Mouse (Mus musculus) limb, embryonic 12.5 days (tissue): Measurements from ENCODE around the gene Zfp36. TPM values are rescaled to one million over a fixed set of nuclear protein-coding genes. Genes with fewer than 3 reads are reported as not detected.

Experiments
- ATAC-seq: fragments of 200-750 bp; cut with Nextera tagmentation; 2 replicates; pipeline ENCODE4 v1.8.0; 2017; ENCODE audit warnings: low read depth, moderate TSS enrichment; ENCODE audit not compliant: insufficient number of reproducible peaks, insufficient read depth, low FRiP score, low TSS enrichment
- H3K27ac ChIP-seq: fragments of 300-500 bp; sonication (generic); 2 replicates; pipeline ENCODE4 v1.5.1; 2016; ENCODE audit warnings: mild to moderate bottlenecking, moderate library complexity
- H3K27me3 ChIP-seq: fragments of 300-500 bp; sonication (generic); 2 replicates; pipeline ENCODE4 v1.6.1; 2016; ENCODE audit warnings: mild to moderate bottlenecking, moderate library complexity
- H3K36me3 ChIP-seq: fragments of 300-500 bp; sonication (generic); 2 replicates; pipeline ENCODE4 v1.6.1; 2016; ENCODE audit warnings: mild to moderate bottlenecking, moderate library complexity
- H3K4me1 ChIP-seq: fragments of 300-500 bp; sonication (generic); replicated peaks from 2 replicates; pipeline ENCODE4 v1.6.1; 2016
- H3K4me2 ChIP-seq: fragments of 300-500 bp; sonication (generic); 2 replicates; pipeline ENCODE4 v1.6.1; 2016; ENCODE audit warnings: mild to moderate bottlenecking, moderate library complexity
- H3K4me3 ChIP-seq: fragments of 300-500 bp; sonication (generic); replicated peaks from 2 replicates; pipeline ENCODE4 v1.5.1; 2016; ENCODE audit warnings: mild to moderate bottlenecking
- H3K9ac ChIP-seq: fragments of 300-500 bp; sonication (generic); replicated peaks from 2 replicates; pipeline ENCODE4 v1.6.1; 2016; ENCODE audit warnings: mild to moderate bottlenecking, moderate library complexity
- H3K9me3 ChIP-seq: fragments of 300-500 bp; sonication (generic); 2 replicates; pipeline ENCODE4 v1.6.1; 2016; ENCODE audit warnings: mild to moderate bottlenecking, moderate library complexity
- WGBS: fragments of 180-500 bp; shearing (Covaris S2); methylation state at CpG from one replicate; pipeline ENCODE4 v1.1.7; 2016; 5-methylcytosine and 5-hydroxymethylcytosine counted together
- polyA plus RNA-seq: library from polyadenylated mRNA; unstranded; fragments of >200 nt; fragmentation: Nextera tagmentation; extraction: Ambion mirVana; gene quantifications from 2 replicates; pipeline ENCODE4 v1.2.1, GENCODE M21; 2016

Zfp36 gene
- polyA plus RNA-seq, 1 experiment from 2014 or later, result 7.1 TPM

DNA sequence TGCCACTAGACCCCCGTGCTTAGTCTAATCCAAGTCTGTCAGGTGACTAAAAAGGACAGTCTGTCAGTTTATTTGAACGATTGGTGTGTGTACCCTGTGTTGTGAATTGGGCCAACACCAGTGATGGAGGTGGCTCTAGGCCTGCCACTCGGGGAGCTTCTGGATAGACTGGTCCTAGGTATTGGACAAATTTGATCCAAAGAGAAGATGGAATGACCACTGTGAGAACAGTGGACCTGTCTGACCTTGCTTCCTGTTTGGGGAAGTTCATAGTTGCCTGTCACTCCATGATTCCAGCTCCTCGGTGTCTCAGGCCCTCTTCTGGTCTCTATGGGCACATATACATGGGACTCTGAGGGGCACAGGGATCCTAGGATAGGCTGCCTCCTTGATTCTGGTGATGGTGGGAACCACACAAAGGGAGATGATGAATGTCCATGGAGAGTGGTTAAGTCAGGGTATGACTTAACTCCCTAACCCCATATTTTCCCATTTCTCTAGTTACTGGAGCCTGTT, 28.3 kb downstream of the Zfp36 start:
- WGBS, result 45% methylated on average over 4 of the region's 4 CpGs
- peak overlapping the region; percentile 98 for H3K9ac ChIP-seq
- no peak overlapping the region for H3K27ac ChIP-seq
- peaks cover 40% of the 10 kb centered on the region for H3K36me3 ChIP-seq
- H3K4me2 ChIP-seq, result peak overlapping the region; percentile 89
- peaks cover 18% of the 10 kb centered on the region for H3K4me1 ChIP-seq
- no peak for ATAC-seq
- H3K9me3 ChIP-seq, result no peaks in the 10 kb centered on the region
- peak overlapping the region; percentile 88 for H3K4me3 ChIP-seq
- H3K27me3 ChIP-seq, result no peaks in the 10 kb centered on the region

DNA sequence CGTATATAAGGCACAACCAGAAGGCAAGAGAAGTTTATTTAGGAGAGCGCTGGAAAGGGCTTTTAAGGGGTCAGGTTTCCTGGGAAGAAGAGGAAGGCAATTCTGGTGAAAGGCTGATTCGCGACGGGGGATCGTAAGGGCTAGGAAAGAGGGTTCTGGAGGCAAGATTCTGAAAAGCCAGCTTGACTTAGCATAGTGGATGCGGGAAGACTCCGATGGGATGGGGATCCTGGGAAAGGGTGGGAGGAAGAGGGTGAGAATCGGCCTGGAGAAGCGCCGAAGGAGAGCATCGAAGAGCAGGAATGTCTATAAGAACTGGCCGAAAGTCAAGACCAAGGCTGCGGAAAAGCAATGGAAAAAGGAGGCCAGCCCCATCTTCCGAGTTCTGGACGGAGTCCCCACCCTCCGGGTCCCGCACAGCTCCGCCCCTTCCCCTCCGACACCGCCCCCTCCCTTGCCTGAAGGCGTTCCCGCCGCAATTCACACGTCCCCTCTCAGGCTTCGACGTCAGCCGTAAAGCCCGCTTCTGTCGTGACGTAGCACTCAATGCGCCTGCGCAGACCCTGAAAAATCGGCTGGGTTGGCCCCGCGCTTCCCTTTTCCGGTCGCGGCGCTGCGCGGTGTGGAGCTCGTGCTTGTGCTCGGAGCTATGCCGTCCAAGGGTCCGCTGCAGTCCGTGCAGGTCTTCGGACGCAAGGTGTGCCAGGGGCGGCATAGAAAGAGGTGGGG, 29.7 kb downstream of the Zfp36 start, which contains the start of gene Rps16:
Gene Rps16 (plus strand): TSS at position 498 of the 729 bp plus-strand sequence.
- WGBS, result under 1% methylated on average over 47 of the region's 50 CpGs
- H3K27me3 ChIP-seq, result no peaks in the 10 kb centered on the region

DNA sequence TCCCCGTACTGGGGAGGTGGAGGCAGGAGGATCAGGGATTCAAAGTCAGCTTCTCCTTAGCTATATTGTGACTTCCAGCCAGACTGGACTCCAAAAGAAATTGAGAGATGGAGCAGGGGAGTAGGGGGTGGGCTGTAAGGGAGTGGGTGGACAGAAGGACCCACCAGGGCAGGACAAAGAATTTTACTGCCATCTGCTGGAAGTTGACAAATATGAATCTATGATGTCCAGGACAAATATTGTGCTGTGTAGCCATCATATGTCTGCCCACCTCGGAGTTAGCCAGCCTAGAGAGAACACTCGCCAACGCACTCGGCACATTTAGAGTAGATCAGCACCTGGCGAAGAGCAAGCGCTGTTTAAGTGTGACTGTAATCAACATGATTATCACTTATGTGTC, 31.5 kb downstream of the Zfp36 start:
- no peak for ATAC-seq
- Histone ChIP-seq H3K27ac (no peak overlapping the region), H3K4me1 (peaks cover 16% of the 10 kb centered on the region), H3K9me3 (no peaks in the 10 kb centered on the region), H3K27me3 (no peaks in the 10 kb centered on the region), H3K9ac (no peak overlapping the region), H3K36me3 (peaks cover 22% of the 10 kb centered on the region), H3K4me3 (no peak overlapping the region), H3K4me2 (no peak overlapping the region)
- WGBS, result 84% methylated on average over 7 of the region's 7 CpGs

More for the DNA sequence above, 29.7 kb downstream of the Zfp36 start, which contains the start of gene Rps16:
- H3K4me1 ChIP-seq, result peaks cover 16% of the 10 kb centered on the region
- peak within 1 kb of the TSS; percentile 88 for H3K4me3 ChIP-seq
- peak within 1 kb of the TSS; percentile 89 for H3K4me2 ChIP-seq
- ATAC-seq, result peak; percentile 90
- peak within 1 kb of the TSS; percentile 98 for H3K9ac ChIP-seq
- H3K27ac ChIP-seq, result peak within 1 kb of the TSS; percentile 96
- H3K36me3 ChIP-seq, result peaks cover 39% of the 10 kb centered on the region
- H3K9me3 ChIP-seq, result no peaks in the 10 kb centered on the region

DNA sequence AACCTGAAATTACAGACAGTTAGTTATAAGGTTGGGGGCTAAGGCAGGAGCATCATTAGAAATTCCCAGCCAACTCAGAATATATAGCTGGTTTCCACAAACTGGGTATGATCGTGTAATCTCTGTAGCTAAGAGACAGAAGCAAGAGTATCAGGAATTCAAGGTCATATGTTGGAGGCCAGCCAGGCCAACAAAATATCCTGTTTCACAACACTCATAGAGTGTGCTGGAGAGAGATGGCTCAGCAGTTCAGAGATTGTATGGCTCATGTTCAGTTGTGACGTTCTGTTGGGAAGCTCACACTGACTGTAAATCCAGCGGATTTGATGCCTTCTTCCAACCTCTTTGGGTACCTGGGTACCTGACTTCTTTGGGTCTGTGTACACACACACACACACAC, 32.3 kb downstream of the Zfp36 start:
- Histone ChIP-seq H3K27ac (no peak overlapping the region), H3K36me3 (peaks cover 13% of the 10 kb centered on the region), H3K9me3 (no peaks in the 10 kb centered on the region), H3K4me3 (no peak overlapping the region), H3K4me1 (peaks cover 16% of the 10 kb centered on the region), H3K4me2 (no peak overlapping the region), H3K9ac (no peak overlapping the region), H3K27me3 (no peaks in the 10 kb centered on the region)
- ATAC-seq, result no peak
- 85% methylated on average over 3 of the region's 3 CpGs for WGBS

DNA sequence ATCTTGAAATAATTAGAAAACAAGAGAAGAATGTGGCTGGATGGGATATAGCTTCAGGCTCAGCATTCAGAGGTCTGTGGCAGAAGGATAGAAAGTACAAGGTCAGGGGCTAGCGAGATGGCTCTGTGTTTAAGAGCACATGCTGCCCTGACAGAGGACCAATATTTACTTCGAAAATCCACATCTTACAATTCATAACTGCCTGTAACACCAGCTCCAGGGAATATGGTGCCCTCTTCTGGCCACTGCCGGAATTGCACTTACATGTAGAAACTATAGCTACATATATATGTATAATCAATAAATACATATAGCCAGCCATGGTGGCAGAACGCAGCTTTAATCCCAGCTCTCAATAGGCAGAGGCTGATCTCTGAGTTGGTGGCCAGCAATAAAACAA, 35.4 kb downstream of the Zfp36 start:
- H3K9ac ChIP-seq, result no peak overlapping the region
- no peaks in the 10 kb centered on the region for H3K9me3 ChIP-seq
- peaks cover 21% of the 10 kb centered on the region for H3K4me1 ChIP-seq
- 9% methylated on average over 4 of the region's 4 CpGs for WGBS
- no peak overlapping the region for H3K27ac ChIP-seq
- no peaks in the 10 kb centered on the region for H3K27me3 ChIP-seq
- ATAC-seq, result no peak
- H3K4me2 ChIP-seq, result no peak overlapping the region
- H3K36me3 ChIP-seq, result no peaks in the 10 kb centered on the region
- no peak overlapping the region for H3K4me3 ChIP-seq

DNA sequence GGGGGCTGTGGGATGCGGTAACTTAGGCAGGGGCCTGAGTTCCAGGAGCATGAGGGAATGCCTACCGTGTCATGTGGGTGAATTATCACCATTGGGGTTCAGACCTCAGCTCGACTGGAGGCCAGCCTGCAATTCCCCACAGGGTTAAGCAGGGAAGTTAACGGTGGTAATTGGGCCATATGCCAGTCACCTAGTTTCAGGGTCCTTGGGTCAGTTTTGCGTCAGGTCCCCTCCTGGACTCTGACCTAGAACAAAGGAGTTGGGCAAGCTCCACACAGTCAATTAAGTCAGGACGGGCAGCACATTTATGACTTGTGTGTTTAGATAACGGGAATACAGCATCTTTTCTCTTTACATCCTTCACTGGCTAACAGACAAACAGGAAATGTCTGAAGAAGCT, 38.7 kb downstream of the Zfp36 start:
- Histone ChIP-seq H3K9me3 (no peaks in the 10 kb centered on the region), H3K9ac (no peak overlapping the region), H3K27me3 (no peaks in the 10 kb centered on the region), H3K4me2 (0 out of 2 replicates have a peak overlapping the region, but pooled peaks have one; percentile 5), H3K4me3 (no peak overlapping the region), H3K4me1 (peaks cover 29% of the 10 kb centered on the region), H3K27ac (peak overlapping the region; percentile 56), H3K36me3 (no peaks in the 10 kb centered on the region)
- 26% methylated on average over 7 of the region's 7 CpGs for WGBS
- no peak for ATAC-seq

DNA sequence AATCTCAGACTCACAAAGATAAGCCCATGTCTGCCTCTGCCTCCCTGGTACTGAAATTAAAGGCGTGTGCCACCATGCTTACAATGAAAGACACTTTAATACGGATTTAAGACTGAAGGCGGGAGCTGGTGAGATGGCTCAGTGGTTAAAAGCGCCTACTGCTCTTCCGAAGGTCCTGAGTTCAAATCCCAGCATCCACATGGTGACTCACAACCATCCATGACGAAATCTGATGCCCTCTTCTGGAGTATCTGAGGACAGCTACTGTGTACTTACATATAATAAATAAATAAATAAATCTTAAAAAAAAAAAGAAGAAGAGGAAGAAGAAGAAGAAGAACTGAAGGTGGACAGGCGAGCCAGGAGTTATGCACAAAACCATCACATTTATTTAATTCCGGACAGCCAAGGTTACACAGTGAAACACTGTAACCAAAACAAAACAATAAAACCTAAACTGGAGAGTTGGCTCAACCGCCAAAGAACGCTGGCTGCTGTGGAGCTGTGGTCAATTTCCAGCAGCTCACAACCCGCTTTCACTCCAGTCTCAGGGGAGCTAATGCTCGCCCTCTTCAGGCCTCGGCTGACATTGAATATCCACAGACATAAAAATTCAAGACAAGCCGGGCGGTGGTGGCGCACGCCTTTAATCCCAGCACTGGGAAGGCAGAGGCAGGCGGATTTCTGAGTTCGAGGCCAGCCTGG, 40.7 kb downstream of the Zfp36 start:
- H3K4me3 ChIP-seq, result peak overlapping the region; percentile 92
- no peak for ATAC-seq
- H3K27ac ChIP-seq, result peak overlapping the region; percentile 91
- H3K9me3 ChIP-seq, result no peaks in the 10 kb centered on the region
- H3K9ac ChIP-seq, result peak overlapping the region; percentile 58
- H3K27me3 ChIP-seq, result no peaks in the 10 kb centered on the region
- WGBS, result 83% methylated on average over 19 of the region's 19 CpGs
- peaks cover 29% of the 10 kb centered on the region for H3K4me1 ChIP-seq
- H3K4me2 ChIP-seq, result peak overlapping the region; percentile 78
- H3K36me3 ChIP-seq, result peaks cover 15% of the 10 kb centered on the region

DNA sequence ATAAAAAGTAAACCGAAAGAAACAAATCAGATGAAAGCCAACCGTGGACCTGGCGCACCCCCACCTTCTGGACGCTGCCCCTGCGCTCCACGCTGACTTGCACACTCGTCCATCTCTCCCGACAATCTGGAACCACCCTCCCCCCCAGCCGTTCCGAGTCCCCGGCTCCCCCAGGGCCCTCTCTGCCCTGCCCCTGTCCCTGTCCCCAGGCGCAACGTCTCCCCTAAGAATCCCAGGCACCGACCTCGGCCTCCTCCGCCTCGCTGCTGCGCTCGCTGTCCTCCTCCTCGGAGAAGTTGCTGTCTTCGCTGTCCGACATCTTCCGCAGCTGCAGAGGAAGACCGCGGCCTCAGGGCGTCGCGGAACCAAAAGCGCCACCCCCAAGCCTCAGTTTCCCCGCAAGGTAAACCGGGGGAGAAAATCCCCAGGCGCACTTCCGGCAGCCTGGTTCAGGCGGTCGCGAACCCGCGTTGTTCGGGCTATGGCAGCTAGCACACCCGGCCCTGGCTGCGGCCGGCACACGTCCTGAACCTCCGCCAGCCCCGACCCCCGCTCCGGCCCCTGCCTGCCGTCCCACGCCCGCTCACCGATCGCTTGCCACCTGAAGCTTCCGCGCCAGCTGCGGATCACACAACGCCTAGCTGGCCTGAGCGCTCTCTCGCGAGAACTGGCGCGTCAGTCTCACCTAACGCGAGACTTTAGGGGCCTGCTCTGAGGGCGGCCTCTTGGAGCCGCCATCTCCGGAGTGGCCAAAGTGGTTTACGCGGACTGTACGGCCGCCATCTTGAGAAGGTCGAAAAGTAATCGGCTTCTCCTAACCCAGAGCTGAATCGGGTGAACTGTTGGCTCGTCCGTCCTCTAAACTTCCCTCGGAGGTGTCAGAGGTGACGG, 41.7 kb downstream of the Zfp36 start, which contains the start of gene Supt5:
Gene Supt5 (minus strand): TSS at position 639 of the 891 bp plus-strand sequence.
- Histone ChIP-seq H3K36me3 (peaks cover 21% of the 10 kb centered on the region), H3K27ac (peak within 1 kb of the TSS; percentile 91), H3K9ac (peak within 1 kb of the TSS; percentile 96), H3K4me1 (peaks cover 29% of the 10 kb centered on the region), H3K4me3 (peak within 1 kb of the TSS; percentile 92), H3K27me3 (no peaks in the 10 kb centered on the region), H3K4me2 (peak within 1 kb of the TSS; percentile 78), H3K9me3 (no peaks in the 10 kb centered on the region)
- ATAC-seq, result peak; percentile 95
- WGBS, result under 1% methylated on average over 77 of the region's 77 CpGs

DNA sequence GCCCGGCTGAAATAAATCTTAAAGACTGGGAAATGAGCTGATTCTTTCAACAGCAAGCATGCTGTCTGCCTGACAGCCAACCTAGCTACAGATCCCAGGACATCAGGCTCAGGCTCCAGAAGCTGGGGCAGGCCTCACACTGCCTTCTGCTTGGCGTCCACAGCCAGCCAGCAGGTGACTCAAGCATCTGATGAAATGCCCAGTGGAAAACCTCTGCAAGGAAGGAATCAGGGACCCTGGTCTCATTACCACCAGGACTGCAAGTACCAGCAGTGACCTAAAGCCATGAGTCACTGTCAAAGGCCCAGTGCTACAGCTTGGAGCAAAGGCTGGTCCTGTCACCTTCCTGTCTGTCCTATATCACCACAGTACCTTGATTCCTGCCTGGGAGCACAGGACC, 44.6 kb downstream of the Zfp36 start:
- Histone ChIP-seq H3K4me3 (no peak overlapping the region), H3K36me3 (peaks cover 47% of the 10 kb centered on the region), H3K4me2 (no peak overlapping the region), H3K27me3 (no peaks in the 10 kb centered on the region), H3K9me3 (no peaks in the 10 kb centered on the region), H3K27ac (no peak overlapping the region), H3K4me1 (peaks cover 13% of the 10 kb centered on the region), H3K9ac (no peak overlapping the region)
- WGBS, result 90% methylated on average over 2 of the region's 2 CpGs
- no peak for ATAC-seq

DNA sequence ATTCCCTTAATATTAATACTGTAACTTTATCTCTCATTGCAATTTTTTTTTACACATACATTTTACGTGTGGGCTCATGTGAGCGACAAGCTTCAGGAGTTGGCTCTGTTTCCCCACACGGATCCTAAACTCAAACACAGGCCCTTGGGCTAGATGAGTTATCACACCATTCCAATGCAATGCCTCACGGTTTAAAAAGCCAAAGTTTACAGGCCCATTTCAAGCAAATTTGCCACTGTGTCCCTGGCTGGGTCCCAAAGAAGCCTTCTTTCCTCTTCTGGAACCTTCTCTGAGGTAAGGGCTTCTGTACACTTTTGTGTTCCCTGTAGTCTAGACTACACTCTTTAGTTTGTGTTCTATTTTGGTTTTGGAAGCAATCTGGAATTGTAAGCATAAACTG, 45.5 kb downstream of the Zfp36 start:
- WGBS, result 89% methylated on average over 4 of the region's 4 CpGs
- H3K4me3 ChIP-seq, result no peak overlapping the region
- H3K9ac ChIP-seq, result no peak overlapping the region
- H3K27ac ChIP-seq, result no peak overlapping the region
- H3K4me1 ChIP-seq, result peaks cover 11% of the 10 kb centered on the region
- H3K27me3 ChIP-seq, result no peaks in the 10 kb centered on the region
- H3K4me2 ChIP-seq, result no peak overlapping the region
- peaks cover 56% of the 10 kb centered on the region for H3K36me3 ChIP-seq
- no peak for ATAC-seq
- H3K9me3 ChIP-seq, result no peaks in the 10 kb centered on the region
